Mouse (Mus musculus): ENCODE measurements at regions not wholly inside any gene's neighbourhood (a gene's known extent, or its start where the extent isn't known, plus 50 kb on each side); places are given as distances from the start of the nearest gene placed in this dataset.

DNA sequence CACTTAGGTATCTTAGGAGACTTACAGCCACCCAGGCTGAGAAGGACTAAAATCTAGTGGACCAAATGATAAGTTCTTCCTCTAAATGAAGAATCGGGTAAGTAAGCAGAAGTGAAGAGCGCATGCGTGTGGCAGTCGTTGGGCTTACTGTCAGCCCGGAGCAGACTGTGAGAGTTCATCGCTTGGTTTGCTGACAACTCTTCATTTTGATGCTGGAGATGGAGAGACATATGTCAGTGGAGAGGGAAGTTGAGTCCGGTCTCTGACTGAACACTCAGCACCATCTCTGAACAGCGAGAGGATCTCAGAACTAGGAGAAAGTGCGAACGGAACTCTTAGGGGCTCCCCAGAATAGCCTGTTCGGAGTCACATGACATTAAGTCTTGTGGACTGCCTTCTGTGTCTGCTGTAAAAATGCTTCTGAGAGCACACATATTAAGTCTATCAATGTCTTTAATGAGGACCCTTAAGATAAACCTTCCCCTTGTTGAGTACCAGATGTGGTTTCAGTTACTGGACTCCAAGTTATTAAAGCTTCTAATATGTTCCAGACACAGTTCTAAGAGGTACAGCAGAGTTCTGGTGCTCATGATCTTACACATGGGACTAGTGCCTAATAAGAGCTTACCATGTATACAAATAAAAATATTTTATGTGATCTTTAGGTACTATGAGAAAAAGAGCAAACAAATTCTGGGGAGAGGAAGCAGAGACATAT, 108.7 kb upstream of the Teddm2 start:
- no peak for ATAC-seq (ENCODE audit: low read depth)
- Histone ChIP-seq H3K9me3 (ENCODE audit: control insufficient read depth, low read length) (no peaks in the 10 kb centered on the region), H3K9ac (replicated peaks; ENCODE audit: low read depth, low read length) (no peak overlapping the region), H3K27ac (ENCODE audit: low read depth, low read length) (no peak overlapping the region), H3K27me3 (ENCODE audit: control insufficient read depth, insufficient read depth, low read length) (no peaks in the 10 kb centered on the region), H3K4me1 (ENCODE audit: control insufficient read depth, insufficient read depth, low read length) (no peaks in the 10 kb centered on the region), H3K4me2 (ENCODE audit: low read depth, low read length) (no peak overlapping the region), H3K4me3 (ENCODE audit: low read depth, low read length) (no peak overlapping the region), H3K36me3 (ENCODE audit: control insufficient read depth, insufficient read depth, low read length) (no peaks in the 10 kb centered on the region)
- 95% methylated on average over 11 of the region's 11 CpGs for WGBS

DNA sequence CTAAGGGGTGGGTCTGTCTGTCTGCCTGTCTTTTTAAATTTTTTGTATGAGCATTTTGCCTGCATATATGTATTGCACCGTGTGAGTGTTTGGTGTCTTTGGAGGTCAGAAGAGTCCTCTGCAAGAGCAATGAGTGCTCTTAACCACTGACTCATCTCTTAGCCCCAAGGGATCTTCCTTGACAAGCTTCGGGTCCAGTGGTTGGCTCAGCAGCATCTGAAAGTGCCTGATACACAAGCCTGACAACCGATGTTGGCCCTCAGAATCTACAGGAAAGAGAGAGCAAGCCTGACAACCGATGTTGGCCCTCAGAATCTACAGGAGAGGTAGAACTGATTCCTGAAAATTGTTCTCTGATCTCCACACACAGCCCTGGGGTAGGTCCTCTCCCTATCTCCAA, 110.7 kb upstream of the Teddm2 start:
- H3K27ac ChIP-seq (ENCODE audit: low read depth, low read length), result no peak overlapping the region
- no peak overlapping the region for H3K4me2 ChIP-seq (ENCODE audit: low read depth, low read length)
- no peaks in the 10 kb centered on the region for H3K27me3 ChIP-seq (ENCODE audit: control insufficient read depth, insufficient read depth, low read length)
- H3K9me3 ChIP-seq (ENCODE audit: control insufficient read depth, low read length), result no peaks in the 10 kb centered on the region
- H3K36me3 ChIP-seq (ENCODE audit: control insufficient read depth, insufficient read depth, low read length), result no peaks in the 10 kb centered on the region
- ATAC-seq (ENCODE audit: low read depth), result no peak
- H3K9ac ChIP-seq (replicated peaks; ENCODE audit: low read depth, low read length), result no peak overlapping the region
- H3K4me1 ChIP-seq (ENCODE audit: control insufficient read depth, insufficient read depth, low read length), result no peaks in the 10 kb centered on the region
- H3K4me3 ChIP-seq (ENCODE audit: low read depth, low read length), result no peak overlapping the region
- 90% methylated on average over 4 of the region's 4 CpGs for WGBS

- Histone ChIP-seq H3K27me3 (ENCODE audit: control insufficient read depth, insufficient read depth, low read length) (no peaks in the 10 kb centered on the region), H3K27ac (ENCODE audit: low read depth, low read length) (no peak overlapping the region), H3K4me3 (ENCODE audit: low read depth, low read length) (no peak overlapping the region), H3K4me2 (ENCODE audit: low read depth, low read length) (no peak overlapping the region), H3K36me3 (ENCODE audit: control insufficient read depth, insufficient read depth, low read length) (no peaks in the 10 kb centered on the region), H3K9me3 (ENCODE audit: control insufficient read depth, low read length) (no peaks in the 10 kb centered on the region), H3K4me1 (ENCODE audit: control insufficient read depth, insufficient read depth, low read length) (no peaks in the 10 kb centered on the region), H3K9ac (replicated peaks; ENCODE audit: low read depth, low read length) (no peak overlapping the region)
- no peak for ATAC-seq (ENCODE audit: low read depth)
- WGBS, result 68% methylated on average over 2 of the region's 2 CpGs
Measured at GRCm38 (mm10) chr1:154016516-154016915, 116.5 kb upstream of the Teddm2 start.

DNA sequence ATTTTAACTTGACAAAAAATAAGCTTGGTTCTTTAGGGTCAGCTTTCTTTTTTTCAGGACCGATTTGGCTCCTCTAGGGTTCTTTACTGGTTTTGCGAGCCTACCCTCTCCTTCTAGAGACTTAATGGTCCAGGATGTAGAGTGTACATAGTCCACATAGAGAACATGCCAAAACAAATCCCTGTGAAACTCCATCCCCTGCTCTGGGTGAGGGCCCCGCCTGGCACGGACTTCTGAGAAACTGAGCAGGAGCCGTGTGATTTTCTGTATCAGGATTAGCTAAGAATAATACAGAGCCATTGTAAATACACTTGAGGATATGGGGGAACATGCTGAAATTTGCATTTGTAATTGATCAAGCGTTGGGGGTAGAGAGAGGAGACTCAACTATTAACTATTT, 118.2 kb upstream of the Teddm2 start:
- Histone ChIP-seq H3K4me1 (ENCODE audit: control insufficient read depth, insufficient read depth, low read length) (no peaks in the 10 kb centered on the region), H3K27ac (ENCODE audit: low read depth, low read length) (no peak overlapping the region), H3K4me3 (ENCODE audit: low read depth, low read length) (no peak overlapping the region), H3K9me3 (ENCODE audit: control insufficient read depth, low read length) (no peaks in the 10 kb centered on the region), H3K9ac (replicated peaks; ENCODE audit: low read depth, low read length) (no peak overlapping the region), H3K36me3 (ENCODE audit: control insufficient read depth, insufficient read depth, low read length) (no peaks in the 10 kb centered on the region), H3K27me3 (ENCODE audit: control insufficient read depth, insufficient read depth, low read length) (no peaks in the 10 kb centered on the region), H3K4me2 (ENCODE audit: low read depth, low read length) (no peak overlapping the region)
- WGBS, result 87% methylated on average over 6 of the region's 6 CpGs
- ATAC-seq (ENCODE audit: low read depth), result no peak

- no peak overlapping the region for H3K4me2 ChIP-seq (ENCODE audit: low read depth, low read length)
- no peaks in the 10 kb centered on the region for H3K9me3 ChIP-seq (ENCODE audit: control insufficient read depth, low read length)
- no peak overlapping the region for H3K4me3 ChIP-seq (ENCODE audit: low read depth, low read length)
- 80% methylated on average over 3 of the region's 3 CpGs for whole genome bisulfite sequencing
- H3K4me1 ChIP-seq (ENCODE audit: control insufficient read depth, insufficient read depth, low read length), result no peaks in the 10 kb centered on the region
- no peak for ATAC-seq (ENCODE audit: low read depth)
- H3K27ac ChIP-seq (ENCODE audit: low read depth, low read length), result no peak overlapping the region
- no peaks in the 10 kb centered on the region for H3K27me3 ChIP-seq (ENCODE audit: control insufficient read depth, insufficient read depth, low read length)
- no peaks in the 10 kb centered on the region for H3K36me3 ChIP-seq (ENCODE audit: control insufficient read depth, insufficient read depth, low read length)
- no peak overlapping the region for H3K9ac ChIP-seq (replicated peaks; ENCODE audit: low read depth, low read length)
Measured at GRCm38 (mm10) chr1:154024301-154024700, 124.3 kb upstream of the Teddm2 start.

DNA sequence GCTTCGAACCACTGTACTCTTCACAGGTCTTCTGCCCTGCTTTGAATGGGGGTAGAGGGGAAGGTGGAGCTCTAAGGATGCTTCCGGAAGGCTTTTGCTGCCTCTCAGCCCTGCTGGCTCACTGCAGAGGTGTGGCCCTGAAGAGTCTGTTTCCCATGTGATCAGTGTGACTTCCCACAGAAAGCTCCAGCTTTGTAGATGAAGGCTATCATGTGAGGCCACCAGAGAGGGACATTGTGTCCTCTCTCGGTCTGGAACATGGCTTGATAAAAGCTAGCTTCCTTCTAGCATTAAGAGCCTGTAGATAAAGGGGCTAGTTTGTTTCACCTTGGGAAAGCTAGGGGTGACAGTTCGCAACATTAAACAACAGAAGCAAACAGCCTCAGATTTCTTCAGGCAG, 127.3 kb upstream of the Teddm2 start:
- Histone ChIP-seq H3K4me1 (ENCODE audit: control insufficient read depth, insufficient read depth, low read length) (no peaks in the 10 kb centered on the region), H3K9me3 (ENCODE audit: control insufficient read depth, low read length) (no peaks in the 10 kb centered on the region), H3K9ac (replicated peaks; ENCODE audit: low read depth, low read length) (no peak overlapping the region), H3K36me3 (ENCODE audit: control insufficient read depth, insufficient read depth, low read length) (no peaks in the 10 kb centered on the region), H3K4me3 (ENCODE audit: low read depth, low read length) (no peak overlapping the region), H3K27me3 (ENCODE audit: control insufficient read depth, insufficient read depth, low read length) (no peaks in the 10 kb centered on the region), H3K27ac (ENCODE audit: low read depth, low read length) (no peak overlapping the region), H3K4me2 (ENCODE audit: low read depth, low read length) (no peak overlapping the region)
- WGBS, result 85% methylated on average over 4 of the region's 4 CpGs
- no peak for ATAC-seq (ENCODE audit: low read depth)

DNA sequence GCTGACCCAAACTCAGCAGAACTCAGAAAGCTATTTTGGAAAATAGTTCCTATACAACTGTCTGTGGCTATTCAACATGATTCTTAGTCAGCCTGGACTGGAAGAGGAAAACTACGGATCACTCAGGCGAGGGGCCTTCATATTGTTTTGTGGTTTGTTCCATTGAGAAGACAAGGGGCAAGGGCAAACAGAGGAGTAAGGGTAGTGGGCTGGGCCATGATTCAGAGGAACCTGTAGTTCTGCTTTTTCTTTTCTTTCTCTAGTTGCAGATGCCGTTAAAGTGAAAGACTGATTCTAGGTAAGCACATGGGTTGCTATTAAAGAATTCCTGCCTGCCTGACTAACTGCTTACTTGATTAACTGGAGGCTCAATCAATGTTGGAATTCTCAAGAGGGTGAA, 129.8 kb upstream of the Teddm2 start:
- ATAC-seq (ENCODE audit: low read depth), result no peak
- no peak overlapping the region for H3K4me2 ChIP-seq (ENCODE audit: low read depth, low read length)
- WGBS, result 84% methylated on average over 3 of the region's 3 CpGs

DNA sequence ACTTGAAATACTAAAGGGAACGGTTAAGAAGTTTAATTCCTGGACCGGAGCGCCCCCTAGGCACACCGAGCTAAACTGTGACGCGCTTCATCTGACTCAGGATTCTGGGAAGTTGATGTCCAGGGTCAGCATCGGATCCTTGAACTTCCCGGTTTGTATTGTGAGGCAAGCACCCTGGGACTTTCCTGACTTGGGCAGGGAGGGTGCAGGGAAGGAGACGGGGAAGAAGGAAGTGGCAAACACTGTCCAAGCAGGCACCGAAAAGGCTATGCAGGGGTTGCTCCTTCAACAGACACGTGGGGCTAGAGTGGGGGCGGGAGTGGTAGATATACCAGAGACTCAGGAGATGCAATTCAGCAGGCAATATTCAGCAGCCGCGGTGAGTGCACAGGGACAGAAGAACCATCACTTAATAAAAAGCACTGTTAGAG, 132.7 kb upstream of the Teddm2 start:
- Histone ChIP-seq H3K9me3 (ENCODE audit: control insufficient read depth, low read length) (no peaks in the 10 kb centered on the region), H3K27ac (ENCODE audit: low read depth, low read length) (no peak overlapping the region), H3K4me3 (ENCODE audit: low read depth, low read length) (no peak overlapping the region), H3K4me1 (ENCODE audit: control insufficient read depth, insufficient read depth, low read length) (no peaks in the 10 kb centered on the region), H3K36me3 (ENCODE audit: control insufficient read depth, insufficient read depth, low read length) (no peaks in the 10 kb centered on the region), H3K9ac (replicated peaks; ENCODE audit: low read depth, low read length) (no peak overlapping the region), H3K27me3 (ENCODE audit: control insufficient read depth, insufficient read depth, low read length) (no peaks in the 10 kb centered on the region), H3K4me2 (ENCODE audit: low read depth, low read length) (no peak overlapping the region; the same call in 1 of the 2 replicates)
- WGBS, result 14% methylated on average over 14 of the region's 14 CpGs
- ATAC-seq (ENCODE audit: low read depth), result no peak

More for the DNA sequence above, 129.8 kb upstream of the Teddm2 start:
- H3K9ac ChIP-seq (replicated peaks; ENCODE audit: low read depth, low read length), result no peak overlapping the region
- H3K36me3 ChIP-seq (ENCODE audit: control insufficient read depth, insufficient read depth, low read length), result no peaks in the 10 kb centered on the region
- H3K9me3 ChIP-seq (ENCODE audit: control insufficient read depth, low read length), result no peaks in the 10 kb centered on the region
- H3K4me3 ChIP-seq (ENCODE audit: low read depth, low read length), result no peak overlapping the region
- no peak overlapping the region for H3K27ac ChIP-seq (ENCODE audit: low read depth, low read length)
- no peaks in the 10 kb centered on the region for H3K4me1 ChIP-seq (ENCODE audit: control insufficient read depth, insufficient read depth, low read length)
- no peaks in the 10 kb centered on the region for H3K27me3 ChIP-seq (ENCODE audit: control insufficient read depth, insufficient read depth, low read length)

DNA sequence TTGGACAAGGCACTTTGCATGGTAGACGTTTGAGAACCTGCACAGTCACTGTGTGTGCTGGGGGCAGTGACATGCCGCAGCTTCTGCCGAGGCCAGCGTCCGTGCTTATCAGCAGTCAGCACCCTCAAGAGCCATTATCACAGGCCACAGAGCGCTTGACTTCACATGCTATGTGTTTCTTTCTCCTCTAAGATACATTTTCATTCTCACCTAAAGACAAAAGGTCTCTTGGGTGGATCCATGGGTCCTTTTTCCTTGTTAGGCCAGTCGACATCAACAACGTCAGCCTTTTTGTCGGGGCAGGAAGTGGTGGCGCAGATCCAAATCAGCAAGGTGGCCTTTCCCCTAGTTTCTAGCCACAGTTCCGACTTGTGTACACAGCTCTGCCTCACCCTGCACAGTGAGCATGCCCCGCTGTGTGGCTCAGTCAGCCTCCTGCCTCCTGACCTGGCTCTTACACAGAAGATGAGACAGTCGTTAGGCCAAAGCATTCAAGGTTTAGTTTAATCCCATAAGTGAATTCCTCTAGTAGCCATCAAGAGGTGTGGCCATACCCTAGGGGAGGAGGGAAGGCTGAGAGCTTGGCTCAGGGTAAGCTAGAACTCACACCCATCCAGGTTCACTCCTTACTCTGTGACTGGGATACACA, 134.1 kb upstream of the Teddm2 start:
- Histone ChIP-seq H3K4me1 (ENCODE audit: control insufficient read depth, insufficient read depth, low read length) (no peaks in the 10 kb centered on the region), H3K9ac (replicated peaks; ENCODE audit: low read depth, low read length) (no peak overlapping the region), H3K36me3 (ENCODE audit: control insufficient read depth, insufficient read depth, low read length) (no peaks in the 10 kb centered on the region), H3K9me3 (ENCODE audit: control insufficient read depth, low read length) (no peaks in the 10 kb centered on the region), H3K4me2 (ENCODE audit: low read depth, low read length) (no peak overlapping the region), H3K27me3 (ENCODE audit: control insufficient read depth, insufficient read depth, low read length) (no peaks in the 10 kb centered on the region), H3K4me3 (ENCODE audit: low read depth, low read length) (no peak overlapping the region), H3K27ac (ENCODE audit: low read depth, low read length) (no peak overlapping the region)
- no peak for ATAC-seq (ENCODE audit: low read depth)
- 77% methylated on average over 13 of the region's 13 CpGs for WGBS
